Mouse (Mus musculus): ENCODE results near the gene Dus2.

DNA sequence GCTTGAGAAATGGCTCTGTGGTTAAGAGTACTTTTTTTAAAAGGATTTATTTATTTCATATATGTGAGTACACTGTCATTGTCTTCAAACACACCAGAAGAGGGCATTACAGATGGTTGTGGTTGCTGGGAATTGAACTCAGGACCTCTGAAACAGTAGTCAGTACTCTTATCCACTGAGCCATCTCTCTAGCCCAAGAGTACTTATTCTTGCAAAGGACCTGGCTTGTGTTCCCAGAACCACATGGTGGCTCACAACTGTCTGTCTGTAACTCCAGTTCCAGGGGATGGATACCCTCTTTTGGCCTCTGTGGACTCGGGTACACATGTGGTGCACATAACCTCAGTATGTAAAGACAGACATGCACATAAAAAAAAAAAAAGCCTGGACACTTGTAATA is 21.8 kb upstream of the Dus2 start:
- no peak for TF ChIP-seq ZC3H11A (IDR thresholded peaks at IDR 0.05; ENCODE audit: borderline replicate concordance, low read depth, low read length)
- no peak for TF ChIP-seq CHD2 (IDR thresholded peaks at IDR 0.05; ENCODE audit: low read depth, low read length)
- TF ChIP-seq HCFC1 (IDR thresholded peaks at IDR 0.05; ENCODE audit: borderline replicate concordance, insufficient read depth, low read length) = no peak
- no peak for TF ChIP-seq MAFK (IDR thresholded peaks at IDR 0.05; ENCODE audit: insufficient read depth, low read depth, low read length)
